Mouse (Mus musculus): ENCODE results near the gene 4930426L09Rik. TPM values are rescaled to one million over a fixed set of nuclear protein-coding genes. Genes with fewer than 3 reads are reported as not detected.
A peak's percentile ranks its signal among the peaks of the same experiment; 100 is the strongest.

Gene 4930426L09Rik
- 0.15 and 0.27 TPM in 2 replicates for polyA plus RNA-seq (2015; fragmentation: Nextera tagmentation; extraction: Ambion mirVana)

GRCm38 (mm10) chr2:18998054-18998478, at the start of gene 4930426L09Rik, which contains the start of gene Pip4k2a:
Gene 4930426L09Rik, plus strand, starts transcription at chr2:18998343.
Gene Pip4k2a, minus strand, starts transcription at chr2:18998126.
- Histone ChIP-seq H3K9ac (ENCODE audit: low read depth, low read length) (peak within 1 kb of the TSS; percentile 88), H3K4me3 (ENCODE audit: low read length) (peak within 1 kb of the TSS; percentile 87), H3K27ac (ENCODE audit: low read length) (peak within 1 kb of the TSS; percentile 86), H3K36me3 (ENCODE audit: control insufficient read depth, insufficient read depth, low read length) (no peaks in the 10 kb centered on the region), H3K27me3 (replicated peaks; ENCODE audit: control insufficient read depth, insufficient read depth, low read length) (no peaks in the 10 kb centered on the region), H3K4me2 (ENCODE audit: low read depth, low read length) (peak within 1 kb of the TSS; percentile 89), H3K4me1 (ENCODE audit: control insufficient read depth, insufficient read depth, low read length) (peaks cover 3% of the 10 kb centered on the region), H3K9me3 (ENCODE audit: control insufficient read depth, low read length) (no peaks in the 10 kb centered on the region)
- WGBS = under 1% methylated on average over 56 of the region's 66 CpGs
- peak; percentile 99 for ATAC-seq

GRCm38 (mm10) chr2:18948741-18949140, 49.4 kb upstream of the 4930426L09Rik start:
- no peak overlapping the region for H3K4me2 ChIP-seq (ENCODE audit: low read depth, low read length)
- H3K4me3 ChIP-seq (ENCODE audit: low read length) = no peak overlapping the region
- no peaks in the 10 kb centered on the region for H3K9me3 ChIP-seq (ENCODE audit: control insufficient read depth, low read length)
- peaks cover 10% of the 10 kb centered on the region for H3K4me1 ChIP-seq (ENCODE audit: control insufficient read depth, insufficient read depth, low read length)
- H3K36me3 ChIP-seq (ENCODE audit: control insufficient read depth, insufficient read depth, low read length) = no peaks in the 10 kb centered on the region
- 84% methylated on average over 7 of the region's 7 CpGs for WGBS
- no peak overlapping the region for H3K9ac ChIP-seq (ENCODE audit: low read depth, low read length)
- ATAC-seq = no peak
- H3K27me3 ChIP-seq (replicated peaks; ENCODE audit: control insufficient read depth, insufficient read depth, low read length) = no peaks in the 10 kb centered on the region
- H3K27ac ChIP-seq (ENCODE audit: low read length) = no peak overlapping the region

- ATAC-seq = no peak
- Histone ChIP-seq H3K36me3 (ENCODE audit: control insufficient read depth, insufficient read depth, low read length) (no peaks in the 10 kb centered on the region), H3K4me2 (ENCODE audit: low read depth, low read length) (no peak overlapping the region), H3K27ac (ENCODE audit: low read length) (no peak overlapping the region), H3K4me1 (ENCODE audit: control insufficient read depth, insufficient read depth, low read length) (peaks cover 10% of the 10 kb centered on the region), H3K27me3 (replicated peaks; ENCODE audit: control insufficient read depth, insufficient read depth, low read length) (no peaks in the 10 kb centered on the region), H3K4me3 (ENCODE audit: low read length) (no peak overlapping the region), H3K9me3 (ENCODE audit: control insufficient read depth, low read length) (no peaks in the 10 kb centered on the region), H3K9ac (ENCODE audit: low read depth, low read length) (no peak overlapping the region)
- 77% methylated on average over 2 of the region's 2 CpGs for WGBS
Observed at GRCm38 (mm10) chr2:18950758-18951157, 47.4 kb upstream of the 4930426L09Rik start.

- no peaks in the 10 kb centered on the region for H3K36me3 ChIP-seq (ENCODE audit: control insufficient read depth, insufficient read depth, low read length)
- 31% methylated on average over 7 of the region's 7 CpGs for WGBS
- H3K4me3 ChIP-seq (ENCODE audit: low read length) = no peak overlapping the region
- no peak for ATAC-seq
- no peaks in the 10 kb centered on the region for H3K27me3 ChIP-seq (replicated peaks; ENCODE audit: control insufficient read depth, insufficient read depth, low read length)
- no peak overlapping the region for H3K27ac ChIP-seq (ENCODE audit: low read length)
- H3K9ac ChIP-seq (ENCODE audit: low read depth, low read length) = no peak overlapping the region; the same call in 1 of the 2 replicates
- H3K4me2 ChIP-seq (ENCODE audit: low read depth, low read length) = no peak overlapping the region
- no peaks in the 10 kb centered on the region for H3K9me3 ChIP-seq (ENCODE audit: control insufficient read depth, low read length)
- peaks cover 10% of the 10 kb centered on the region for H3K4me1 ChIP-seq (ENCODE audit: control insufficient read depth, insufficient read depth, low read length)
Observed at GRCm38 (mm10) chr2:18952102-18952673, 46.0 kb upstream of the 4930426L09Rik start.

- Histone ChIP-seq H3K9ac (ENCODE audit: low read depth, low read length) (no peak overlapping the region), H3K4me3 (ENCODE audit: low read length) (no peak overlapping the region), H3K27me3 (replicated peaks; ENCODE audit: control insufficient read depth, insufficient read depth, low read length) (no peaks in the 10 kb centered on the region), H3K27ac (ENCODE audit: low read length) (no peak overlapping the region), H3K9me3 (ENCODE audit: control insufficient read depth, low read length) (no peaks in the 10 kb centered on the region), H3K4me2 (ENCODE audit: low read depth, low read length) (no peak overlapping the region), H3K4me1 (ENCODE audit: control insufficient read depth, insufficient read depth, low read length) (peaks cover 10% of the 10 kb centered on the region; the same call in 1 of the 2 replicates), H3K36me3 (ENCODE audit: control insufficient read depth, insufficient read depth, low read length) (no peaks in the 10 kb centered on the region)
- no peak for ATAC-seq
- 82% methylated on average over 4 of the region's 4 CpGs for WGBS
Observed at GRCm38 (mm10) chr2:18954422-18954821, 43.7 kb upstream of the 4930426L09Rik start.

- WGBS = 31% methylated on average over 4 of the region's 4 CpGs
- peaks cover 10% of the 10 kb centered on the region; the same call in 1 of the 2 replicates for H3K4me1 ChIP-seq (ENCODE audit: control insufficient read depth, insufficient read depth, low read length)
- no peak for ATAC-seq
Observed at GRCm38 (mm10) chr2:18955022-18955421, 43.1 kb upstream of the 4930426L09Rik start.

GRCm38 (mm10) chr2:18955671-18956070, 42.5 kb upstream of the 4930426L09Rik start:
- Histone ChIP-seq H3K9me3 (ENCODE audit: control insufficient read depth, low read length) (no peaks in the 10 kb centered on the region), H3K36me3 (ENCODE audit: control insufficient read depth, insufficient read depth, low read length) (no peaks in the 10 kb centered on the region), H3K27ac (ENCODE audit: low read length) (no peak overlapping the region), H3K4me3 (ENCODE audit: low read length) (no peak overlapping the region), H3K4me1 (ENCODE audit: control insufficient read depth, insufficient read depth, low read length) (peaks cover 10% of the 10 kb centered on the region; the same call in 1 of the 2 replicates), H3K9ac (ENCODE audit: low read depth, low read length) (no peak overlapping the region), H3K4me2 (ENCODE audit: low read depth, low read length) (no peak overlapping the region), H3K27me3 (replicated peaks; ENCODE audit: control insufficient read depth, insufficient read depth, low read length) (no peaks in the 10 kb centered on the region)
- 88% methylated on average over 13 of the region's 13 CpGs for WGBS
- ATAC-seq = no peak

More at GRCm38 (mm10) chr2:18955022-18955421, 43.1 kb upstream of the 4930426L09Rik start:
- H3K27ac ChIP-seq (ENCODE audit: low read length) = no peak overlapping the region
- H3K27me3 ChIP-seq (replicated peaks; ENCODE audit: control insufficient read depth, insufficient read depth, low read length) = no peaks in the 10 kb centered on the region
- no peaks in the 10 kb centered on the region for H3K36me3 ChIP-seq (ENCODE audit: control insufficient read depth, insufficient read depth, low read length)
- no peak overlapping the region for H3K4me3 ChIP-seq (ENCODE audit: low read length)
- H3K4me2 ChIP-seq (ENCODE audit: low read depth, low read length) = no peak overlapping the region
- no peak overlapping the region for H3K9ac ChIP-seq (ENCODE audit: low read depth, low read length)
- no peaks in the 10 kb centered on the region for H3K9me3 ChIP-seq (ENCODE audit: control insufficient read depth, low read length)

- Histone ChIP-seq H3K4me2 (ENCODE audit: low read depth, low read length) (no peak overlapping the region), H3K9me3 (ENCODE audit: control insufficient read depth, low read length) (no peaks in the 10 kb centered on the region), H3K27ac (ENCODE audit: low read length) (no peak overlapping the region), H3K4me1 (ENCODE audit: control insufficient read depth, insufficient read depth, low read length) (peaks cover 10% of the 10 kb centered on the region; the same call in 1 of the 2 replicates), H3K27me3 (replicated peaks; ENCODE audit: control insufficient read depth, insufficient read depth, low read length) (no peaks in the 10 kb centered on the region), H3K9ac (ENCODE audit: low read depth, low read length) (no peak overlapping the region), H3K4me3 (ENCODE audit: low read length) (no peak overlapping the region), H3K36me3 (ENCODE audit: control insufficient read depth, insufficient read depth, low read length) (no peaks in the 10 kb centered on the region)
- ATAC-seq = no peak
- 83% methylated on average over 3 of the region's 3 CpGs for WGBS
Observed at GRCm38 (mm10) chr2:18956424-18956823, 41.7 kb upstream of the 4930426L09Rik start.

GRCm38 (mm10) chr2:18956945-18957344, 41.2 kb upstream of the 4930426L09Rik start:
- Histone ChIP-seq H3K36me3 (ENCODE audit: control insufficient read depth, insufficient read depth, low read length) (no peaks in the 10 kb centered on the region), H3K4me1 (ENCODE audit: control insufficient read depth, insufficient read depth, low read length) (peaks cover 10% of the 10 kb centered on the region; the same call in 1 of the 2 replicates), H3K4me2 (ENCODE audit: low read depth, low read length) (no peak overlapping the region), H3K4me3 (ENCODE audit: low read length) (no peak overlapping the region), H3K27me3 (replicated peaks; ENCODE audit: control insufficient read depth, insufficient read depth, low read length) (no peaks in the 10 kb centered on the region), H3K9me3 (ENCODE audit: control insufficient read depth, low read length) (no peaks in the 10 kb centered on the region), H3K27ac (ENCODE audit: low read length) (no peak overlapping the region), H3K9ac (ENCODE audit: low read depth, low read length) (no peak overlapping the region)
- 74% methylated on average over 7 of the region's 7 CpGs for WGBS
- no peak for ATAC-seq

All from intestine, embryonic 16.5 days (tissue).